Mouse (Mus musculus) liver, postnatal 0 days (tissue): ENCODE results near the gene Uck2.

Source experiments
- CTCF ChIP-seq: sonication (generic); IDR thresholded peaks from 2 replicates; pipeline ENCODE4 v1.5.1; 2016; ENCODE audit warnings: antibody characterized with exemption, low read depth
- EP300 ChIP-seq: IDR thresholded peaks from 2 replicates; pipeline ENCODE4 v1.6.1; 2016; ENCODE audit warnings: antibody characterized with exemption, low read depth, mild to moderate bottlenecking

DNA sequence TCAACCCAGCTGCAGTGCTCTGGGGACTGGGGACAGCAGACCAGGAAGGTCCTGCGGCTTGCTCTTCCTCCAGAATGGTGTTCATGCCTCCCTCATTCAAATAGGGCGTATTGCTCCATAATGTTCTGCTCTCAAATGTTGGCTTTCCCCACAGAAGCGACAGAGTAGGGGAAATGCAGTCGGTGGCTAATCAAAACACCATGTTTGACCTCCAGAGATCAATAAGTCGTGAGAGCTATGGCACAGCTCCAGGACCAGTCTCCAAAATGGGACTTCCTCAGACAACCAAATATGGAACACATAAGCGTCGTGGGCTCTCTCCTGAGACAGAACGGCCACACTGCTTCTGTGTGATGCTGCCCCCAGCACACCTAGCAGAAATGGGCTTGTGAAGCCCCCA, 13.3 kb downstream of the Uck2 start:
- TF ChIP-seq CTCF (no peak), EP300 (no peak)
